Mouse (Mus musculus) T-helper 1 cell (primary cell): Measurements from ENCODE around the gene Rundc3a.

Source experiments
- in situ Hi-C: fragments of 300-600 bp; cut with MboI, MseI; formaldehyde crosslinking; loops from one replicate; pipeline ENCODE4 v1.15.1; 2025; ENCODE audit warnings: high pct_unique_total_duplicates

Rundc3a gene

DNA sequence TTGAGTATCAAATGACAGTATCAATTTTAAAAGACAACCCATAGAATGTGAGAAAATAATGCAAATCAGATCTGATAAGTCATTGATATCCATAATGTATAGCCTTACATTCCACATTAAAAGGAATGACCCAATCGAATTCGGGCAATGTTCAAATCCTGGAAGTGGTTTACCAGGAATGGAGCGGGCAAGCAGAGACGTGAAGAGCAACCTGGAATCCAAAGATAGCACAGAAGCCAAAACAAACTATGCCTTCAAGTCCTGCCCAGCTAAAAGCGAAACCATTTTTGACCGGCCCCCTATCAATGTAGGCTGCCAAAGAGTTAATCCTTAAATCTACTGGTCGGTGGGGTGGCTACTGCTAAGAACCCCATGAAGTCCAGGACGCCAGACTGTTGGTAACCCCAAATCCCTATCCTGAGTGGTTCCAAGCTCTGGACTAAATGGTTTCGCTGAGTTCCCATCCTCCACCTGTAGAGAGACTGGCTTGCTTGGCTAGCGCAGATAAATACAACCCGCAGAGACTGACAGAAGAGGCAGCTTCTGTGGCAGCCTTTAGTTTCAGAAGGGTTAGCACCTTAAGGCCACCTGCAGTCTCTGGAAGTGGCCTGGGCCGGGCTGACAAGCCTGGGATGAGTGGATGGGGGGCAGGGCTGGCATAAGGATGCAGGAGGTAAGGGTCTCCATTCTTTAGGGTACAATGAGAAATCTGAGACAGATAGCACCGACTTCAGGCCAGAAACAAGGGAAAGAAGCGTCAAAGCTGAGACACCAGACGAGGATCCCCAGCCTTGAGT lies 564 bp upstream of the Rundc3a start:
- in situ Hi-C loops, result no loop called here

GRCm38 (mm10) chr11:102393719-102394420 lies 667 bp downstream of the Rundc3a start:
- in situ Hi-C loops, result no loop called here

DNA sequence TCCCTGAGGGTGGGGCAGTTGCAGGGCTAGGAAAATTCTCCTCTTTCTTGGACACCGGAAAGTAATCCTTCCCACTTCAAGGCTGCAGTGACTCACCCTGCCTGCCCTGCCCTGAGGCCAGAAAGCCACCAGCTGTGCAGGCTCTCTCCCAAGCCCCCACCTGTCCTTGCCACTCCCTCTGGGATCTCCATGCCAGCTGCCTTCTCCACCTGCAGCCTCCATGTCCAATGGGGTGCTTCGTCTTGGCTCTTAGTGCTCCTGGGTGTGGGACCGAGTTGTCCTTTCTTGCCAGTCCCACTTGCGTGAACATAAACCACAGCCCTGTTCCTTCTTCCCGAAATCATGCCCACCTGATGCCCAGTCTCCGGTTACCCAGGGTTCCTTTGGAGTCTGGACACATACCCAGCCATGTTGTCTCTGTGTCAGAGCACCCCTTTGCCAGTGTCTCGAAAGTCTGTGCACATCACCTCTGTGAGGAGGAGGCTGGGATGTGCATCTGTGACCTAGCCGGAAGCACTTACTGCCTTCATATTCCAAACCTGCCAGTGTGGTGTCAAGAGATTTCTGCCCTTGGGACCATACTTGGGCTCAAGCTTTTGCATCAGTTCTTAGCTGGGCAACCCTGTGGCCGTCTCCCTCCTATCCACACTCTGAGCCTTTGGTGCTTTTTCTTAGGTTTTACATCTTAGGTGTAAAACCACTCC lies 1.4 kb downstream of the Rundc3a start:
- in situ Hi-C loops, result no loop called here

DNA sequence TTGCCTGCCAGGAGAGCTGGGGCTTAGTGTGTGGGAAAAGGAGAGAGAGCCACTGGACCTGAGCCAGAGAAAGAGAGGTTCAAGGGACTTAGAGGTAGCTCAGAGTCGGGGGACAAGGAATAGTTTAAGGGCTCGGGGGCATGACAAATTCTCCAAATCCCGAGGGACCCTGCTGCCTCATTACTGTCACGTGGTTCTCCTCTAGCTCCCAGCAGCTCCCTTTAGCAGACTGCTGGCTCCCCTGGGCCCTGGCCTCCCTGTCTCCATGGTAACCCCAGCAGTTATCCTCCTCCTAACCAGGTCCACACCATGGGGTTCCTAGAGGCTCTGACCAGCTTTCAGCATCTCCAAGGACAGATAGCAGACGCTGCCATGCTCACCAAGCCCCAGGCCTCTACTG lies 2.0 kb downstream of the Rundc3a start:
- in situ Hi-C loops, result no loop called here

- in situ Hi-C loops, result no loop called here
Observed at GRCm38 (mm10) chr11:102396263-102396662, 3.1 kb downstream of the Rundc3a start.

GRCm38 (mm10) chr11:102396671-102397141 lies 3.5 kb downstream of the Rundc3a start:
- in situ Hi-C loops, result no loop called here

DNA sequence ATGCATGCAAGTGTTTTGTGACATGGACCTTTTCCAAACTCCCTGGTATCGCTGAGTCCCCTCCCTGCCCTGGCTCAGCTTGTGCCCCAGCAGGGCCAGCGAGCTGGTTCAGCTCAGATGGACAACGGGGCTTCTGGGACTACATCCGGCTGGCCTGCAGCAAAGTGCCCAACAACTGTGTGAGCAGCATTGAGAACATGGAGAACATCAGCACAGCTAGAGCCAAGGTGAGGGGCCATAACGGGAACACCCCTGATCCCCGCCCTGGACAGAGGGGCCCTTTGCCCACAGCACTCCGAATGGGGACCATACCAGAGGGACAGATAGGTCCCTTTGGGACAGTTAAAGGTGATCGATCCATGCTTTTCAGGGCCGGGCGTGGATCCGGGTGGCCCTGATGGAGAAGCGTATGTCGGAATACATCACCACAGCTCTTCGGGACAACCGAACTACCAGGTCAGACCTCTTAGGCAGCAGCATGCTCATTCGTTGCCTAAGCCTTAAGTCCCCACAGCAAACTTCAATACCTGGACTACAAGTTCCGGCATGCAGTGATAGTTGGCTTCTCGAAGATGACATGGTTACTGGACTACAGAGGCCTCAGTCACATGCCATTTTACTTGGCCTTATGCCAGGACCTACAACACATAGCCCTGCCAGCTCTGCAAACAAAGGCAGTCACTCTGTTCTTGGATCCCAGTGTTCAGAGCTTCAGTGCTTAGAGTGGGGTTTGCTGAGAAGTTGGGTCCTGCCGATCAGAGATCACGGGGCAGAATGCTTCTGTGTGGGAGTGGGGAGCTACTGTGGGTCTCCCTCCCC lies 5.0 kb downstream of the Rundc3a start:
- in situ Hi-C loops, result no loop called here

DNA sequence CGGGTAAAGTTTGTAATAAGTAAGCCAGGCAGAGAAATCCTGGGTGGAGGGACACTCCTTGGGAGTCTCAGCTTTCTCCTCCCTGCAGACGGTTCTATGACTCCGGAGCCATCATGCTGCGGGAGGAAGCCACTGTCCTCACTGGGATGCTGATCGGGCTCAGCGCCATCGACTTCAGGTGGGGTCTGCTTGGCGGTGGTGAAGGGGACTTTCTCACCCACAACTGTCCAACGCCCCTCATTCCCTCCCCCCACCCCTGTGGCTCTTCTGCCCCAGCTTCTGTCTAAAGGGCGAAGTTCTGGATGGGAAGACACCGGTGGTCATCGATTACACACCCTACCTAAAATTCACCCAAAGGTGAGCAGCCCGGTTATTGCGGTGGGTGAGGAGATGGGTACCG lies 5.9 kb downstream of the Rundc3a start:
- in situ Hi-C loops, result no loop called here

GRCm38 (mm10) chr11:102399610-102400072 lies 6.4 kb downstream of the Rundc3a start:
- in situ Hi-C loops, result no loop called here

DNA sequence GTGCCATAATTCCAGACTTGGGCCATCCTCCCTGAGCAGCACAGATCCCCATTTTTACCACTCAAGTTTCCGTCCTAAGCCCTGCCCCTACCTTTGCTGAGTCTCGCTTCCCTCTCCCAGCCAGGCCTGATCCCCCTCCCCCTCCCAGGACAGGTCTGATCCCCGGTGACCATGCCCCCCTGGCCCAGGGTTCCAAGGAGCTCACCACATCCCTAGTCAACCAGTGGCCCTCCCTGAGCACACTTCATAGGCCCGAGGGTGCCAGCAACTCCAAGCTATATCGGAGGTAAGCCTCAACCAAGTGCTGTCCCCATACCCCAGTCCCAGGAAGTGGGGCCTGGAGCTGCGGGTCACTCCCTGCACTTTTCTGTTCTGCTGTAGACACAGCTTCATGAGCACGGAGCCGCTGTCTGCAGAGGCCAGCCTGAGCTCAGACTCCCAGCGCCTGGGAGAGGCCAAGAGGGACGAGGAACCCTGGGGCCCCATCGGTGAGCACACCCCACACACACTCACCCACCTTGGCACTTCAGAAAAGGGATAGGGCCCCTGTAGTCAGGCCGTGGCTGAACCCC lies 7.4 kb downstream of the Rundc3a start:
- in situ Hi-C loops, result no loop called here

GRCm38 (mm10) chr11:102401898-102402500 lies 8.8 kb downstream of the Rundc3a start:
- in situ Hi-C loops, result no loop called here

- in situ Hi-C loops, result no loop called here
Observed at GRCm38 (mm10) chr11:102403657-102404056, 10.5 kb downstream of the Rundc3a start.

DNA sequence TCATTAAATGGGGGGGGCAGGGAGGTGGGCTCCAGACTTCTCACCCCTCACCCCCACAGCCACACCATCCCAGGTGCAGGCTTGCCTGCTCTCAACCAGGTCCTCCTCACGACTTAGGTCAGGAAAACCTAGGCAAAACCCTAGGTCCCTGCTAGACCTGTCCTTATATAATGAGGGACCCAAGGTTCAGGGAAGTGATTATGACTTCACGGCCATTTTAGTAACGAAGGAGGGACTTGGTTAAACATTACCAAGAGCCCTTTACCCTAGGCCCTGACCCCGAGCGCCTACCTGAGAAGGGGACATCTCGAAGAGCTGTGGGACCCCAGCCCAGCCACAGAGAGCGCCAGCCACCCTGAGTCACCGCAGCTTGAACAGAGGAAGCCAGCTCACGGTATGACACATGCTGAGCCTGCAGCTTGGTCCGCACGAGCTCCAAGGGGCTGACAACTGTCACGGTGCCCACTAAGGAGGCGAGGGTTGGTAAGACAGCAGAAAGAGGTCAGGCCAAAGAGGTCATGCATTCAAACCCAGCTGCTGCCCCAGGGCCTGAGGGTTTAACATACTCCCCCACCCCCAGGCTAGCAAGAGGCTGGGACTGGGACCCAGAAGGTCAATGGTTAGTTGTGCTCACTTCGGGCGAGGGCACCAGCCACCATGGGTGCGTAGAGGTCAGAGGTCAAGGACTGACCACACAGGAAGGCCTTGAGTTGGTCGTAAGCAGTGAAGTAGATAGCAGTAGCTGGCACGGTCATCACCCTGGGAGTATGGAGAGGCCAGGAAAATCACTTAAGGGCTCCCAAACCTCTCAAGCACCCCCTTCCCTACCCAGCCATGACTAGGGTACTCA lies 11.2 kb downstream of the Rundc3a start:
- in situ Hi-C loops, result loop anchor here (5.0 kb wide), 1 partner anchor 92 kb away; no protein-coding TSS in a partner anchor

- in situ Hi-C loops, result loop anchor here (5.0 kb wide), 1 partner anchor 93 kb away; no protein-coding TSS in a partner anchor
Observed at GRCm38 (mm10) chr11:102405544-102406285, 12.5 kb downstream of the Rundc3a start.

DNA sequence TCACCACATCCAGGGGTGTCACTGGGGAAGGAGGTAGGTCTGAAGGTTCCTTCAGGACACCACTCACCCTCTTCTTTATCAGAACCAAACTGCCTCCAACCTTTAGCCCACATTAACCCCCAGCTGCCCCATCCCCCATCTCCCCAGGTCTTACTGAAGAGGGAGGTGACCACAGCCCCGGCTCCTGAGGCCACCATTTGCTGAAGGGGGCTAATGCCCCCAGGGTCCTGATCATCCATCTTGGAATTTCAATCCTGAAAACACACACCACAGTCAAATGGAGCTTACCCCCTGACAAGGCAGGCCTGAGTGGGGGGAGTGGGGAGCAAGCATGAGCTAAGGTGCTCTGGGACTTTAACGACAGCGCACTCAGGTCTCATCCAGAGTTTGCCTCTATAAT lies 13.2 kb downstream of the Rundc3a start:
- in situ Hi-C loops, result loop anchor here (5.0 kb wide), 1 partner anchor 94 kb away; no protein-coding TSS in a partner anchor

GRCm38 (mm10) chr11:102406900-102407833 lies 14.0 kb downstream of the Rundc3a start:
- in situ Hi-C loops, result loop anchor here (5.0 kb wide), 1 partner anchor 95 kb away; no protein-coding TSS in a partner anchor

DNA sequence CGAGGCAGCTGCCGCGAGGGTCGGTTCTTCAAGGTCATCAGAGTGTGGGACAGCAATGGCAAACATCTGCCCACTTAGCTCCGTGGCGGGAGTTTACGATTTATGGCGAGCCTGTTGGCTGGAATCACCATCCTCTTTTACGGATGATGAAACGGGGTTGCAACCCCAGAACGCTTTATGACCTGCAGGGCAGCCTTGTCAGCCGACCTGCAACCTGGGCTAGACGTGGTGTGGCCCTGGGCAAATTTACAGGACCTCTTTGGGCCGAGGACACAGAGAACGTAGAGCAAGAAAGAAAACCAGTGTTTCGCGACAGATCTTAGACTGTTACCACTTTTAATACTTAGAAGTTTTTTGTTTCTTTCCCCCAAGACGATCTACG lies 14.6 kb downstream of the Rundc3a start, which contains the start of gene Slc25a39:
TSS of gene Slc25a39 (minus strand) at position 113 of the 382 bp plus-strand sequence.
- in situ Hi-C loops, result loop anchor here (5.0 kb wide), 1 partner anchor 96 kb away; no protein-coding TSS in a partner anchor
